Mouse (Mus musculus) heart, adult 9 months (tissue): ENCODE measurements around the gene Kif17.

Source experiments
- DNase-seq, 2 experiments: peaks; one replicate each; pipeline ENCODE4 v3.0.0; 2022; ENCODE audit warnings: low spot score in 2 of 2

The Kif17 gene

DNA sequence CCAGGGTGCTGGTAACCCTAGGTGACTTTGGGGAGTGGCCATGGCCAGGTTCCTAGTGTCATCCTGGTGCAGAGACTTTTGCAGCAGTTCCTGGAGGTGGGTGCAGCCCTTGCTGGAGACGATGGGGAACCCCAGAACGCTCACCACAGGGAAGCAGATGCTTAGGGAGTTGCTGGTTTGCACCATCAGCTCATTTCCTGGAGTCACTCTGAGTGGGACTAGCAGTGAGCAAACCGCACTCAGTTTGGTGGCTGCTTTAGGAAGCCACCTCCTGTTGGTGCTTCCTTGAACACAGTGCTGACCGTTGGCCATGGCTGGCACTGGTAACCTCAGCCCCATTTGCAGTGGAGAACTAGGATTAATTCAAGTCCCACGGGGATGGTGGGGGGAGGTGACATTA, 9.2 kb downstream of the Kif17 start:
- no peak for DNase-seq

DNA sequence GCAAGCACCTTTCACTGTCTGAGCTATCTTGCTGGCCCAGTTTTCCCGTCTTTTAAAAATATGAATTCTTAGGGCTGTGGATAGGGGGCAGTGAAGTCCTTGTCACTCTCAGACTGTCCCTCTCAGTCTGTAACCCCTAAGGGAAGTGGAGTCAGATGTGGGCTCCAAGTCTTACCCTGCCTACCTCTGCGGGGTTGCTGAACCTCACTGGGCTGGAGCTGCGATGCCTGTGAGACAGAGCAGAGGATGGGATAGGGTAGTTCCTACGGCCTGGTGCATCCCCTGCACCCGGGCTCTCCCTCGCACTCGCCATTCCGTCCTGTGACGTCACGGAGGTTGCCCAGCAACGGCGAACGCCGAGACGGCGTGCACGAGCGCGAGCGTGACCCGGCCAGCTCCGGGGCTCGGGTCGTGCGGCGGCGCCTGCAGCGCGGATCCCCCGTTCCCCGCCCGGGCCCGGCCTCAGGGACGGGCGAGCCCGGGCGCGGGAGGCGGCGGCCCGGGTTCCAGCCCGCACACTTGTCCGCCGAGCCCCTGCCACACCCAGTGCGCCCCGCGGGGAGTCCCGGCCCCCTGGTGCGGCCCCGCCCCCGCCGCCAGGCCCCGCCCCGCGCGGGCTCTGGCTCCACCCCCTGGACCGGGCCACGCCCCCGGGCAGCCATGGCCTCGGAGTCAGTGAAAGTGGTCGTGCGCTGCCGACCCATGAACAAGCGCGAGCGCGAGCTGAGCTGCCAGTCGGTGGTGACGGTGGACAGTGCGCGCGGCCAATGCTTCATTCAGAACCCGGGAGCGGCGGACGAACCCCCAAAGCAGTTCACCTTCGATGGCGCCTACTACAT, 11.8 kb downstream of the Kif17 start:
- peak; percentile 80 to 82 for DNase-seq

DNA sequence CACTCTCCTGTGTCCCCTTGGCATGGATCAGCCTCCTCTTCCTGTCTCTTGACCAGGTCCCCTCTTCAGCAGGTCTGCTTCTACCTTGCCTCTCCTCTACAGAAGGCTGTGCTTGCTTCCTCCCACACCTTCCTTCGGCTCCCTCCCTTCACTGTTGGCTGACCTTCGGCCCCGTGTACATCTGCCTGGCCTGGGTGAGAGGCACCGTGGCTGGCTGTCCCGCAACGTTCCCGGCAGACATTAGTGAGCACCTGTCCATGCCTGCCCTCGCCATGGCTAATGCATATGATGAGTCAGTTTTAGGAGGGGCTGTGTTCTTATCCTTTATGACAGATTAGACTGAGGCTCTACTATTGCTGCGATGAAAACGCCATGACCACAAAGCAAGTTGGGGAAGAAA, 17.6 kb downstream of the Kif17 start:
- no peak for DNase-seq

DNA sequence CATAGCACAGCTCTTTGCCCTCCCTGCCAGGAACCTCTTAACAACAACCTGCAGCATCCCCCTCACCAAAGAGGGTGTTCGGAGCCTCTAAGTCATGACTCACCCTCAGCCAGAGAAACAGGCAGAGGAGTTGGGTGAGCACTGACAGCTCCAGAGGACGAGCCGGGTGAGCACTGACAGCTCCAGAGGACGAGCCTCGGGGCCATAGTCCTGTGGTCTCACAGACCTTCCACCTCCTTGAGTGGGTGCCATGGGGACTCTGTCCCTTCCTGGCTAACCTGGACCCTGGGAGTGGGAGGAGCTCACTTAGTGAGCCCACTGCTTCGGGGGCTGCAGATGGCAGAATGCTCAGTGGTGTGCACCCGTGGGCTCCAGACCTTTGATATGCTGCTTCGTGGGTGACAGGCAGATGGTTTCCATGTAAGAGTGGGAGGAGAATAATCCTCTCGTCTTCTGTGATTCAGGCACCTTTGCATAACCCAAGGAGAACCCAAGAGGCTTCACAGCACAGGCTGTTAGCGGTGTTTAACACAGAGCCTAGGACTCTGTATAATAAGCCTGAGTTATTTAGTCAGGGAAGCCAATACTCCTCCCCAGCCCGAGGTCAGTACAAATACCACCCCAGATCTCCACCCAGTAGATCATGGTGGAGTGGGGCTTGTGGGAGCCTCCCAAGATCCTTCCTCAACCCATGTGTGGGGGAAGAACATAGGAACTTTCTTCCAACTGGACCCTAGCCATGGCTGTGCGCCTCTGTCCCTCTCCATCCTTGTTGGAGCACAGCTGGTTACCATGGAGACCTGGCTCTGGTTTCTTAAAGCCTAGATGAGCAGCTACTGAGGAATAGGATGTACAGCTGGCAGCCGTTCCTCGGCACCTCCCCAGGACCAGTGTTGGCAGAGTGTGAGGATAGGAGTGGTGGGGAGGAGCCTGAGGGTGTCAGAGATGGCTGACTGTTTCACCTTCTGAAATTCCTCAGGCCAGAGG, 22.1 kb downstream of the Kif17 start:
- peak; percentile 18 to 25 for DNase-seq

DNA sequence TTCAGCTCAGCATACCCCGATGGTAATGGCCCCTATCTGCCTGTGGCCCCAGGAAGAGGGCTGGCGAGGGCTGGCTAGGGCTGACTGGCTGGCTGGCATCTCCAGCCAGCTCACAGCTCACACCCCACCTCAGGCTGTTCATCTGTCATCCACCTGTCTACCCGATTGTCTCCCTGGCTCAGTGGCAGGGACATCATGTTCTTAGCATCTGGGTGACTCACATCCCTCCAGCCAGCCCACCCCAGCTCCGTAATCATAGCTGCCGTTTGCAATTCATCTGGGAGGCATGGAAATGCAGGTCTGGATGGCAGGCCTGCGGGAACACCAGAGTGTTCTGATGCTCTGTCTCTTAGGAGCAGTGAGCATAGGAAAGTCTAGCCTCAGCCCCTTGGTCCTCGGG, 28.1 kb downstream of the Kif17 start:
- DNase-seq, result no peak

DNA sequence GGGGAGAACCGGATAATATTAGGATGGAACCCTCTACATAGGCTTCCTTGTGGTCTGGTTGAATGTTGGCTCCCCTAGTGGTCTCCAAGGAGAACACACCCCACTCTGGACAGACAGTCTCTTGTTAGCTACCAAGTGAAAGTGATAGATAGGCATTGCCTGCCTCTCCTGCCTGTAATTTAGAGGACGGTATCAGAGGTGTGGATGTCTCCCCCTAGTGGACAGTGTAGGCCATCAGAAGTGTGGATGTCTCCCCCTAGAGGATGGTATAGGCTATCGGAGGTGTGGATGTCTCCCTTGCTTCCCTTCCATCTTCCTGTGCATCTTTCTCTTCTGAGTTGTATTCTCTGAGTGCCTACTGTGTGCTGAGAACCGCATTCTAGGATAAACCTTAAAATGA, 32.6 kb downstream of the Kif17 start:
- peak; percentile 44 to 52 for DNase-seq

DNA sequence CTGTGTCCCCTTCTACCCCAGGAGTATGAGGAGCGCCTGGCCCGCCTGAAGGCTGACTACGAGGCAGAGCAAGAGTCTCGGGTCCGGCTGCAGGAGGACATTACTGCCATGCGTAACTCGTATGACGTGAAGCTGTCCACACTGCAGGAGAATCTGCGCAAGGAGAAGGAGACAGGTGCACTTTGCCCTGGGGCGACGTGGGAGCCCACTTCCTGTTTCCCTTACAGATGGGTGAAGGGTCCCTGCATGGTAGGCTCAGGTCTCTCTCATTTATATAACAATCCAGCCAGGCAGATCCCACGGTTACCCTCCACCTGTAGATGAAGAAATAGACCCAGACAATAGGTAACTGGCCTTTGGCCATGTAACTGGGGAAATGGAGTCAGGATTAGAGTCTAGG, 36.2 kb downstream of the Kif17 start:
- DNase-seq, result no peak

DNA sequence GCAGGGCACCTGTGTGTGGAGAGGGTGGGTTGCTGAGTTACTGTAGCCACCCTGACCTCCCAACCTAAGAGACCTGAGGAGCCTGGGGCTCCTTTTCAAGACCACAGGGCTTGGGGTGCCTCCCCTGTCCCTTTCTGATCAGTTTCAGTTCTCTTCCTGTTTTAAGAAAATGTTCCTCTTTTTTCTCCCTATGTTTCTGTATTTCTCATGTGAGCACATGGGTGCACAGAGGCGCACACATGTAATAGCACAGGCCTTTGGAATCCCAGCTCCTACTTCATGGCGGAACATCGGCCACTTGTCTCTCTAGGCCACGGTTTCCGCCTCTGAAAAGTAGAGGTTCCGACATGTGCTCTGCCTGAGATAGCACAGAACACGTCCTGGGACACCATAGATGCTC, 38.5 kb downstream of the Kif17 start:
- DNase-seq, result no peak

DNA sequence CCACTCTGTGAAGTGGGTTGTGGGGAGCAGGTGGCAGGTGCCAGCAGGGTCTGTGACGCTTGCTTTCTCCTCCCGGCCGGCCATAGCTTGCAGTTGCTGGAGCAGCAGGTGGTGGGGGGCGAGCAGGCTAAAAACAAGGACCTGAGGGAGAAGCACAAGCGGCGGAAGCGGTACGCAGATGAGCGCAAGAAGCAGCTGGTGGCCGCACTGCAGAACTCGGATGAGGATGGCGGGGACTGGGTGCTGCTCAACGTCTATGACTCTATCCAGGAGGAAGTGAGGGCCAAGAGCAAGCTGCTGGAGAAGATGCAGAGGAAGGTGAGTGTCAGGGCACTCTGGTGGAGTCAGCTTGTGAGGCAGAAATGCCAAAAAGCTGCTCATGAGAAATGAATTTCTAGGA, 41.8 kb downstream of the Kif17 start:
- DNase-seq, result no peak

DNA sequence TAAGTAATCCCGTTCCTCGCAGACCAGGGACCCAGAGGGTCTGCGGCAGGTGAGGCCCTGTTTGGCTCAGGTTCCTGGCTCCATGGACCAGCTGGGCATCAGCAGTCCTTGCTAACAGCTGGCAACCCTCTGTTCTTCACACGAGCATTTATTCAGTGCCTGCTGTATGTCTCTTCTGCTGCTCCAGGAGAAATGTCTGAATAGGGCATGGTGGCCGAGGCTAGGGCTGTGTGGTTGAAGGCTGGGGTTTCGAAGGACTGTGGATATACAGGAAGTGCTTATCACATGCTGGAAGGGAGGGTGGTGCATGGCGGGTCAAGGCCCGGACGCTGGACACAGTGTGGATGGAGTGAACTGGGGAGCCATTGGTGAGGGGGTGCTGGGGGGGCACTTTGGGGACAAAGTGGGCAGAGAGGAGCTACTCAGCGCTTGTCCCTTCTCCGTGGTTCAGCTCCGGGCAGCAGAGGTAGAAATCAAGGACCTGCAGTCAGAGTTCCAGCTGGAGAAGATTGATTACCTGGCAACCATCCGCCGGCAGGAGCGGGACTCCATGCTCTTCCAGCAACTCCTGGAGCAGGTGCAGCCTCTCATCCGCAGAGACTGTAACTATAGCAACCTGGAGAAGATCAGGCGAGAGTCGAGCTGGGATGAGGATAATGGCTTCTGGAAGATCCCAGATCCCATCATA, 43.2 kb downstream of the Kif17 start:
- DNase-seq, result no peak

DNA sequence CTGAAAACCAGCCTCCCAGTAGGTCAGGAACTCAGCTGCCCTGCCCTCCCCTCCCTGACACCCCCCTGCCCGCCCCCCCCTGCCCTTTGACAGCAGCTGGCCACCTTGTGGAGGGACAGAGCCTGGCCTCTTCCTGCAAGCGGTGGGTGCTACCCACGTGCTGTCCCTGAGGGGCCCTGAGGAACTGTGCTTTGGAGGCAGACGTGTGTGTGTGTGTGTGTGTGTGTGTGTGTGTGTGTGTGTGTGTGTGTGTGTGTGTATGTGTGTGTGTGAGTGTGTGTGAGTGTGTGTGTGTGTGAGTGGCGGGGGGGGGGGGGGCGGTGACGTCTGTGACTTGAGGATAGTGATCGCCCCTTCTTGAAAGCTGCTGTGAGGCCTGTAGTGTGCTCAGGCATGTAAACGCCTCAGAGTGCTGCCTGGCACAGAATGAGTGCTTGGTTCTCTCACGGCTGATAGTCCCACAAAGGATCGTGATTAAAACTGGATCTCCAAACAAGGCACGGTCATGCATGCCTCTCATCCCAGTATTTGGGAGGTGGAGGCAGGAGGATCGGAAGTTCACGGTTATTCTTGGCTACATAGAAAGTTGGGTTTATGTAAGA, 43.8 kb downstream of the Kif17 start:
- DNase-seq, result no peak

DNA sequence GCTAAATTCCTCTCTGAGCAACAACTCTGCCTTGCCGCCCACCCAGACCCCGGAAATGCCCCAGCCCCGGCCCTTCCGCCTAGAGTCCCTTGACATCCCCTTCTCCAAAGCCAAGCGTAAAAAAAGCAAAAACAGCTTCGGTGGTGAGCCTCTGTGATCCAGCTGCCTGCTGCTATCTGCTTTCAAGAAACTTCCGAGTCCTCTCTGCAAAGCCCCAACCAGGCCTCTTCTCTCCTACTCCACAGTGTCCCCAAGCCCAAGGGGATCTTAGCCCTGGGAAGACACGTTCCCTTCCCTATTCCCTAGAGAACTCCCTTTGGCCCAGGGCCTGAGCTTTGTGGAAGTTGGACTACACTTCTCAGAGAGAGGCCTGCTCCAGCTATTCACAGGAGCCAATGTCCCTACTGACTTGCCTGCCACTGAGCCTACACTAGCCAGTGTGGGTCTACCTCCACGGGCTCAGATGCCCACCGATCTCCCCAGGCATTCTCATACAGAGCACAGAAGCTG, 51.1 kb downstream of the Kif17 start:
- peak; percentile 41 to 44 for DNase-seq

DNA sequence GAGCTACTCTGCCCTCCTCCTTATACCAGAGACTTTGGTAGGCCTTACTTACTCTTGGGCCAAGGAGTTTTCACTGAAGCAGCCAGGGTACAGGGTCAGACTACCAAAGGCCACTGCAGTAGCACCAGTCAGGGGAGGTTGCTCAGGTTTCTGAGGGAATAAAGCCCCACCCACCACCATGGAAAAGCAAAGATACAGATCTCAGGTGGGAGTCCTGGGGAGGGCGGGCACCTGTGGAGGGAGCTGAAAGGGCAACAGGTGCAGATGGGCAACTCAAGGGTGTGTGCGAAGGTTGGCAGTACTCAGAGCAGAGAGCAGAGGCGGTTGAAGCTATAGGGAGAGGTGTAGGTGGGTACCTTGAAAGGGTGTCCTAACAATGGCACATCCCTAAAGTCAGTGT, 52.8 kb downstream of the Kif17 start:
- no peak for DNase-seq

DNA sequence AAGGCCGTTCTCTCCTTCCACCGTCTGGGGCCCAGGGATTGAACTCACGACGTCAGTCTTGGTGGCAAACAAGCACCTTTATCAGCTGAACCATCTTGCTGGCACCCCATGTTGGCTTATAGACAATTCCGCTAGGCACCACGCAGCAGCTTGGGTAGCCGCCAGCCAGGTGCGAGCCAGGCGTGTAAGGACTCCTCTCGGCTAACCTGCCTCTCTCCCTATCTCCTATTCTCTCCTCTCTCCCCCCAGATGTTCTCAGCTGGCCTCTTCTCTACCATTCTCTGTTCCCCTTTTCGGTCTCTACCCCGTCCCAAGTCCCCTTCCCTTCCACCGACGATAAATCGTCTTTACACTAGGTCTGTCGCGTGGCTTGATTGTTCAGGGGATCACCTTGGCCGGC, 53.5 kb downstream of the Kif17 start:
- no peak for DNase-seq

DNA sequence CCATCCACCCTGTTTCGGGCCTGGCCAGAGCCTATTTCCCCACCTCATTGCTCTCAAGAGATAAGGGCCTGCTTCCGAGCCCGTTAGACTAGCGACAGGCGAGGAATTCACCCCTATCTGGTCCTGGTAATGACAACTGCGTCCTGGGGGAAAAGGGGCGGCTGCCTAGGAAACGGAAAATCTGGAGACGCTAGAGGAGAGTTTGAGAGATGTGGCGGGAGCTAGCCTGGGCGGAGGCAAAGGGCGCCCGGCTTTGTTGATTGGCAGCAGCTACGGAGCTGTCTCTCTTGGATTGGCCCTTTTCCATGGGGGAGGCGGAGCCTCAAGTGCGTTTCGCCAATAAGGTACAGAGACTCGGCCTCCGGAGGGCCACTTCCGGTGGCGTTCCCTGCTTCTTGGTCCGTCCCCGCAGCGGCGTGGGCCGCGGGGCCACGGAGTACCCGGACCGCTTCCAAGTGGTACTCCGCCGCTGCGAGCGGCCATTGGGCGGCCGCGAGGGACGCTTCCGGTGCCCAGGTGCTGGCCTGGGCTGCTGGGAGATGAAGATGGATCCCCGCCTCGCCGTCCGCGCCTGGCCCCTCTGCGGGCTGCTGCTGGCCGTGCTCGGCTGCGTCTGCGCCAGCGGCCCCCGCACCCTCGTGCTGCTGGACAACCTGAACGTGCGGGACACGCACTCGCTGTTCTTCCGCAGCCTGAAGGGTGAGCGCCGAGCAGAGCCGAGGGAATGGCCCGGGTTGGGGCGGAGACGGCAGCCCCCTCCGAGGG, 54.3 kb downstream of the Kif17 start, which contains the start of gene Ddost:
Gene Ddost, plus strand, starts transcription at position 391 of the 765 bp plus-strand sequence.
- peak; percentile 98 to 99 for DNase-seq

DNA sequence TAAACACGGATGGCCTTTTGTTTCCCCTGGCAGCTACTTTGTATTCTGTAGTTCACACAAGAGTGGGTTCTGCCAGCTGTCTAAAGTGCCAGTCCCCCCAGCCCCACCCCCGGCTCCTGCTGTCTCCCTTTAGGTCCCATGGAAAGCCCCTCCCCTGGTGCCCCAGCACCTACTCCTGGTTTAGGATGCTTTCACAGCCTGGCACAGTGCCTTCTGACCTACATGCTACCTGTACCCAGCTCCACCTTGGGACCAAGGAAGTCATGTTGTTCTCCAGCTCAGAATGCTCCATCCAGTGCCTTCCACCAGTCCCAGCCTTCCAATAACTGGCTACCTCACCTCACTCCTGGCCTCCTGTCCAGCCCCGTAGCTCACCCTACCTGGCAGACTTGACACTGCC, 56.8 kb downstream of the Kif17 start:
- DNase-seq, result no peak

DNA sequence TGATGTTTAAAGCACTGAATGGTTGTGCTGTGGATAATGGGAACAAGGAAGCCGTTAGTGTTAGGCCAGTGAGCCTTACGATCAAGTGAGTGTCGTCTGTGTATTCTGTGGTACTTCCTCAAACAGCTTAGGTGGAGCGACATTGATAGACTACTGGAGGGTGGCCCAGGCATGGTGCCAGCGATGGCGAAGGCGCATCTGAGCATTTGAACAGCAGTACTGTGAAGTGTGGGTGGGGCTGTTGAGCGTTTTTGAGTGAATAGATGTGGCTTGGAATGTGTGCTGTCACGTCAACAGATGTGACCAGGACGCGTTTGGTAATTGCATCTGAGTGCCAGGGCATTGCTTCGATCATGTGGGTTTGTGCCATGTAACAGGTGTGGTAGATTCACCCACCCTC, 57.5 kb downstream of the Kif17 start:
- no peak for DNase-seq

DNA sequence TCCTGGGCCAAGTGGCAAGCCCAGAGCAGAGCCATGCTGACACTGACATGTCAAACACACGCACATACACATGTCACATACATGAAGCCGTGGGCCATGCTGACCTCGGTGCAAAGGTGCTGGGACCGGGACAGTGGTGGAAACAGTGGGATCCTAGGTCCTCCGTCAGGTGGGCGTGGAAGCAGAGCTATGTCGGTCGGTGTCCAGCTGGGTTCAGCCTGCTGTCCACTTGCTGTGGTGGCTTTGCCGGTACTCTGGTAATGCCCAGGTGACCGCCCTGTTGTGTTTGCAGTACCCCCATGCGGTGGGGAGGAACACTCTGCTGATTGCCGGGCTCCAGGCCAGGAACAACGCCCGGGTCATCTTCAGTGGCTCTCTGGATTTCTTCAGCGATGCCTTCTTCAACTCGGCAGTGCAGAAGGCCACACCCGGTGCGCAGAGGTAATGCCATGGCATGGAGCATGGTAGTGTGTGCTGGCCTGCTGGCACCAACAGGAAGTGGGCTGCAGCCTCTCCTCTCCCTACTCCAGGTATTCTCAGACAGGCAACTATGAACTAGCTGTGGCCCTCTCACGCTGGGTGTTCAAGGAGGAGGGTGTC, 60.2 kb downstream of the Kif17 start:
- DNase-seq, result no peak

DNA sequence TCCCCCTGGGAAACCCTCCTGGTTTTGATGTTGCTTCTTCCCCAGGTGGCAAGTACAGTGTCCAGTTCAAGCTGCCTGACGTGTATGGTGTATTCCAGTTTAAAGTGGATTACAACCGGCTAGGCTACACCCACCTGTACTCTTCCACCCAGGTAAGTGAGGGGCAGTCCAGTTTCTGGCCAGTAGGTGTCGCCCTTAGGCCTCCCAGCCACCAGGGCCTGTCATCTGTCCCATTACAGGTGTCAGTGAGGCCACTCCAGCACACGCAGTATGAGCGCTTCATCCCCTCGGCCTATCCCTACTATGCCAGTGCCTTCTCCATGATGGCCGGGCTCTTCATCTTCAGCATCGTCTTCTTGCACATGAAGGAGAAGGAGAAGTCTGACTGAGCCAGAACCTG, 61.4 kb downstream of the Kif17 start:
- DNase-seq, result no peak

DNA sequence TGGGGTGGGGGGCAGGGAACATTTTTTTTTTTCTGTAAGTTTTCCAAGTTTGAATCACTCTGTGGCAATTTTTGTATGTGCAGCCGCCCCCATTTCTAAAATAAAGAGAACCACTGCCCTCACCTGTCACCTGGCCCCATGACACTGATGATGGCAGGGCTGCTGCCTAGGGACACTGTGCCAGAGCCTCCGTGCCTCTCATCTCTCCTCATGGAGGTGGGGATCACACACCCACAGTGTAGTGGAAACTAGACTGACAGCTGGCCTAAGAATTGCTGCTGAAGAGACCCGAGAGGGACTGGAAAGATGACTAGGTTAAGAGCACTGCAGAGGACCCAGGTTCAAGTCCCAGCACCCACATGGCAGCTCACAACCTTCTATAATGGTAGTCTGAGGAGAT, 61.9 kb downstream of the Kif17 start:
- DNase-seq, result no peak
